Mouse (Mus musculus) liver, embryonic 14.5 days (tissue): ENCODE results near the gene Ccn1. TPM values are rescaled to one million over a fixed set of nuclear protein-coding genes. Genes with fewer than 3 reads are reported as not detected.
A peak's percentile ranks its signal among the peaks of the same experiment; 100 is the strongest.

Experiments used
- ATAC-seq: fragments of 200-750 bp; cut with Nextera tagmentation; 2 replicates; pipeline ENCODE4 v1.8.0; 2017; ENCODE audit warnings: moderate number of reproducible peaks, mild to moderate bottlenecking, moderate library complexity; ENCODE audit not compliant: insufficient read depth
- DNase-seq, 3 experiments: peaks; one replicate each; pipeline ENCODE4 v3.0.0-alpha.2; 2012 to 2013; ENCODE audit warnings: low read depth in 3 of 3, low spot score in 3 of 3
- H3K27ac ChIP-seq: fragments of 300-500 bp; sonication (generic); 2 replicates; pipeline ENCODE4 v1.5.1; 2014; ENCODE audit warnings: moderate library complexity, mild to moderate bottlenecking, control low read depth, inconsistent platforms
- H3K27me3 ChIP-seq: fragments of 300-500 bp; sonication (generic); 2 replicates; pipeline ENCODE4 v1.6.1; 2014; ENCODE audit warnings: mild to moderate bottlenecking, low read length, moderate library complexity; ENCODE audit not compliant: control insufficient read depth, insufficient read depth
- H3K36me3 ChIP-seq: fragments of 300-500 bp; sonication (generic); replicated peaks from 2 replicates; pipeline ENCODE4 v1.6.1; 2014; ENCODE audit warnings: low read depth; ENCODE audit not compliant: control insufficient read depth, insufficient read depth
- H3K4me1 ChIP-seq, 2 experiments: fragments of 200-500 bp in 1 of 2; fragments of 300-500 bp in 1 of 2; sonication (generic) in 1 of 2; replicated peaks; 2 replicates each; pipeline ENCODE4 v1.6.1; 2012 to 2014; ENCODE audit warnings: antibody characterized with exemption in 1 of 2, inconsistent platforms in 1 of 2, low read length in 1 of 2; ENCODE audit not compliant: control insufficient read depth in 2 of 2, insufficient read depth in 2 of 2
- H3K4me2 ChIP-seq: fragments of 300-500 bp; sonication (generic); 2 replicates; pipeline ENCODE4 v1.6.1; 2014; ENCODE audit warnings: low read depth, mild to moderate bottlenecking, control low read depth, moderate library complexity
- H3K4me3 ChIP-seq, 2 experiments: fragments of 200-500 bp in 1 of 2; fragments of 300-500 bp in 1 of 2; sonication (generic) in 1 of 2; 2 replicates each; pipeline ENCODE4 v1.5.1; 2012 to 2014; ENCODE audit warnings: low read depth in 2 of 2, low read length in 2 of 2, mild to moderate bottlenecking in 2 of 2, control low read depth in 1 of 2, inconsistent platforms in 1 of 2, moderate library complexity in 1 of 2; ENCODE audit not compliant: insufficient read depth in 1 of 2
- H3K9ac ChIP-seq: fragments of 300-500 bp; sonication (generic); replicated peaks from 2 replicates; pipeline ENCODE4 v1.6.1; 2014; ENCODE audit warnings: mild to moderate bottlenecking, control low read depth, moderate library complexity
- H3K9me3 ChIP-seq: fragments of 300-500 bp; sonication (generic); 2 replicates; pipeline ENCODE4 v1.6.1; 2016; ENCODE audit warnings: low read length, mixed read lengths; ENCODE audit not compliant: control insufficient read depth
- CTCF ChIP-seq: IDR thresholded peaks from 2 replicates; pipeline ENCODE4 v1.5.1; 2016; ENCODE audit warnings: antibody characterized with exemption, low read depth, control low read depth
- EP300 ChIP-seq: IDR thresholded peaks from 2 replicates; pipeline ENCODE4 v1.6.1; 2016; ENCODE audit warnings: antibody characterized with exemption, low read depth
- whole genome bisulfite sequencing: fragments of 180-500 bp; shearing (Covaris S2); extraction: QIAGEN DNeasy Blood & Tissue Kit; methylation state at CpG from one replicate; pipeline ENCODE4 v1.1.7; 2014; ENCODE audit not compliant: insufficient replicate concordance; 5-methylcytosine and 5-hydroxymethylcytosine counted together
- polyA plus RNA-seq, 2 experiments: library from polyadenylated mRNA; depleted of rRNA in 1 of 2; stranded (reverse) in 1 of 2; unstranded in 1 of 2; fragments of >200 nt; fragmentation: Nextera tagmentation in 1 of 2; extraction: Ambion mirVana in 1 of 2; gene quantifications; 2 replicates each; pipeline versions ENCODE4 v1.2.1 to v1.2.3; 2012 to 2014

Ccn1 gene
- polyA plus RNA-seq, 2 experiments = 3.0 to 3.2 TPM

- Histone ChIP-seq H3K9ac (no peak overlapping the region), H3K4me2 (no peak overlapping the region), H3K27me3 (peaks cover 45% of the 10 kb centered on the region), H3K4me3 (no peak overlapping the region), H3K9me3 (no peaks in the 10 kb centered on the region), H3K27ac (no peak overlapping the region), H3K36me3 (no peaks in the 10 kb centered on the region), H3K4me1 (peaks cover 0 to 4% of the 10 kb centered on the region in 2 experiments; a peak in 2 of 4 replicates)
- no peak for TF ChIP-seq CTCF
- TF ChIP-seq EP300 = no peak
- 72% methylated on average over 9 of the region's 9 CpGs for WGBS
- DNase-seq (no peak), ATAC-seq (no peak)
These were observed 4.2 kb upstream of the Ccn1 start for GRCm38 (mm10) chr3:145654028-145654427.

- no peaks in the 10 kb centered on the region for H3K36me3 ChIP-seq
- peaks cover 50% of the 10 kb centered on the region for H3K27me3 ChIP-seq
- DNase-seq = no peak
- peak overlapping the region; percentile 28 for H3K9ac ChIP-seq
- H3K27ac ChIP-seq = no peak overlapping the region
- peaks cover 0 to 4% of the 10 kb centered on the region in 2 experiments; a peak in 2 of 4 replicates for H3K4me1 ChIP-seq
- WGBS = under 1% methylated on average over 46 of the region's 53 CpGs
- H3K4me3 ChIP-seq = peak overlapping the region; percentile 43 to 58
- no peak for TF ChIP-seq CTCF
- no peak for TF ChIP-seq EP300
- ATAC-seq = peak; percentile 43
- H3K9me3 ChIP-seq = no peaks in the 10 kb centered on the region
- peak overlapping the region; percentile 50 for H3K4me2 ChIP-seq
These were observed 3.6 kb upstream of the Ccn1 start for GRCm38 (mm10) chr3:145653191-145653940.

GRCm38 (mm10) chr3:145652322-145653131, 2.7 kb upstream of the Ccn1 start:
- Histone ChIP-seq H3K4me3 (peak overlapping the region; percentile 43 to 48), H3K9ac (no peak overlapping the region), H3K4me1 (peaks cover 0 to 4% of the 10 kb centered on the region in 2 experiments; a peak in 2 of 4 replicates), H3K4me2 (peak overlapping the region; percentile 50), H3K9me3 (no peaks in the 10 kb centered on the region), H3K27ac (no peak overlapping the region), H3K27me3 (peaks cover 50% of the 10 kb centered on the region), H3K36me3 (no peaks in the 10 kb centered on the region)
- WGBS = 8% methylated on average over 20 of the region's 20 CpGs
- TF ChIP-seq EP300 = no peak
- TF ChIP-seq CTCF = no peak
- ATAC-seq (no peak; the same call in 1 of the 2 replicates), DNase-seq (no peak)

GRCm38 (mm10) chr3:145651978-145652321, 2.2 kb upstream of the Ccn1 start:
- Histone ChIP-seq H3K4me2 (no peak overlapping the region; the same call in 1 of the 2 replicates), H3K27me3 (peaks cover 50% of the 10 kb centered on the region), H3K9me3 (no peaks in the 10 kb centered on the region), H3K4me3 (peak overlapping the region in 1 of 2 experiments; percentile 0; a peak in 1 of 4 replicates), H3K36me3 (no peaks in the 10 kb centered on the region), H3K27ac (no peak overlapping the region), H3K4me1 (peaks cover 0 to 4% of the 10 kb centered on the region in 2 experiments; a peak in 2 of 4 replicates), H3K9ac (no peak overlapping the region)
- 8% methylated on average over 10 of the region's 10 CpGs for WGBS
- ATAC-seq = no peak
- DNase-seq = no peak
- TF ChIP-seq EP300 (no peak), CTCF (no peak)
